24 mouse cellular contexts compared by ENCODE assay signal in the genomic region with DNA sequence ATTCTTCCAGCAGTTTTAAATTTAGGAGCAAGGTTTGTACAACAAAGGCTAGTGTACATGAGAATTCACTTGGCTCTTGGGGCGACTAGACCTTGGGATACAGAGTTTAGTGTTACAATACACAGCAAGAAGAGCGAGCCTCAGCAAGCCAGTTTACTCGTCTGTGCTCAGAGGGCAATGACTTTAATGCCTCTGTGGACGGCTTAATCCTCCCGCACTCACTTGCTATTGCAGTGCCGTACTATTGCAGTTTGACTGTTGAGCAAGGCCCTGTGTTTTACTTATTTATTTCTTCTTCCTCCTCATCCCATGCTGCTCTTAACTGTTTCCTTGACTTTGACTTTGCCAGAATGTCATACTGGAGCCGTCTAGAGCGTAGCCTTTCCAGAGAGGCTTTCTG. TPM values are rescaled to one million over a fixed set of nuclear protein-coding genes. Genes with fewer than 3 reads are reported as not detected.
DNase-seq lines count a peak whose midpoint lies in the region; ATAC-seq and TF ChIP-seq lines count a peak whose summit lies in the region.
"Had no signal": no experiment of that assay in that cellular context is flagged by ENCODE, and none has a peak within 500 bp of the region (broad histone marks: within the 10 kb centered on the region; RNA-seq: fewer than 3 reads in every experiment).

No protein-coding gene starts in this region.

- 0 out of 2 replicates have a peak overlapping the region, but pooled peaks have one; percentile 6 for H3K27ac ChIP-seq in heart, embryonic 13.5 days (replicated peaks)
- H3K27ac ChIP-seq in kidney, postnatal 0 days = peak overlapping the region; percentile 19; the same call in 1 of the 2 replicates
- H3K27ac ChIP-seq in forebrain, postnatal 0 days (ENCODE audit: low read depth, low read length) = no peak overlapping the region
- H3K27ac ChIP-seq: hindbrain, embryonic 14.5 days; left cerebral cortex, adult 2 months; liver, embryonic 14.5 days; lung, embryonic 15.5 days; midbrain, embryonic 12.5 days had no signal

- no peak overlapping the region for H3K9ac ChIP-seq in heart, embryonic 13.5 days
- no peak overlapping the region for H3K9ac ChIP-seq in kidney, postnatal 0 days (ENCODE audit: low read depth, low read length)
- H3K9ac ChIP-seq in forebrain, postnatal 0 days = no peak overlapping the region
- H3K9ac ChIP-seq: hindbrain, embryonic 14.5 days; liver, embryonic 14.5 days; lung, embryonic 15.5 days; midbrain, embryonic 12.5 days had no signal

- H3K4me1 ChIP-seq in heart, embryonic 13.5 days = peaks cover 50% of the 10 kb centered on the region
- H3K4me1 ChIP-seq in kidney, postnatal 0 days (replicated peaks; ENCODE audit: insufficient read depth, low read length) = peaks cover 19% of the 10 kb centered on the region; the same call in 1 of the 2 replicates
- no peaks in the 10 kb centered on the region for H3K4me1 ChIP-seq in forebrain, postnatal 0 days (ENCODE audit: insufficient read depth)

- no peaks in the 10 kb centered on the region for H3K9me3 ChIP-seq in heart, embryonic 13.5 days
- H3K9me3 ChIP-seq in kidney, postnatal 0 days (replicated peaks; ENCODE audit: low read length) = no peaks in the 10 kb centered on the region
- no peaks in the 10 kb centered on the region for H3K9me3 ChIP-seq in forebrain, postnatal 0 days (ENCODE audit: low read length)
- H3K9me3 ChIP-seq: lung, embryonic 15.5 days; midbrain, embryonic 12.5 days had no signal

- 71% methylated on average over 8 of the region's 8 CpGs for WGBS in heart, embryonic 13.5 days
- WGBS in kidney, postnatal 0 days = 62% methylated on average over 8 of the region's 8 CpGs
- WGBS in forebrain, postnatal 0 days = 74% methylated on average over 8 of the region's 8 CpGs

- no peaks in the 10 kb centered on the region for H3K27me3 ChIP-seq in heart, embryonic 13.5 days (replicated peaks)
- H3K27me3 ChIP-seq in kidney, postnatal 0 days (ENCODE audit: insufficient read depth, low read length) = no peaks in the 10 kb centered on the region
- H3K27me3 ChIP-seq in forebrain, postnatal 0 days (ENCODE audit: insufficient read depth, low read length) = no peaks in the 10 kb centered on the region
- H3K27me3 ChIP-seq: lung, embryonic 15.5 days; midbrain, embryonic 12.5 days had no signal

- H3K4me3 ChIP-seq in heart, embryonic 13.5 days = no peak overlapping the region
- no peak overlapping the region for H3K4me3 ChIP-seq in kidney, postnatal 0 days (replicated peaks; ENCODE audit: low read depth, low read length)
- no peak overlapping the region for H3K4me3 ChIP-seq in forebrain, postnatal 0 days (ENCODE audit: low read depth, low read length)
- H3K4me3 ChIP-seq: left cerebral cortex, adult 2 months; lung, embryonic 15.5 days; midbrain, embryonic 12.5 days had no signal

- H3K4me2 ChIP-seq in heart, embryonic 13.5 days = no peak overlapping the region
- H3K4me2 ChIP-seq in kidney, postnatal 0 days (ENCODE audit: low read length) = no peak overlapping the region
- H3K4me2 ChIP-seq in forebrain, postnatal 0 days (ENCODE audit: low read depth) = no peak overlapping the region
- H3K4me2 ChIP-seq: hindbrain, embryonic 14.5 days; lung, embryonic 15.5 days; midbrain, embryonic 12.5 days had no signal

- no peak for TF ChIP-seq CTCF in kidney, postnatal 0 days (IDR thresholded peaks at IDR 0.05; ENCODE audit: low read depth)
- no peak for TF ChIP-seq CTCF in forebrain, postnatal 0 days (IDR thresholded peaks at IDR 0.05; ENCODE audit: low read depth)

- ATAC-seq in heart, embryonic 13.5 days (ENCODE audit: extremely low read depth, insufficient number of reproducible peaks, low FRiP score, low TSS enrichment) = no peak
- ATAC-seq in kidney, postnatal 0 days (replicated peaks; ENCODE audit: low FRiP score, low read depth) = no peak
- peak; percentile 52 for ATAC-seq in megakaryocyte, adult 5-6 weeks (ENCODE audit: poor library complexity, severe bottlenecking)
- ATAC-seq in forebrain, postnatal 0 days = no peak
- ATAC-seq: activated CD4-positive, CD25-positive, alpha-beta regulatory T cell, adult 4 months; forebrain, embryonic 14.5 days; inflammation-experienced regulatory T-cells, adult 6 months had no signal

- no peak for DNase-seq in heart, postnatal 4 days
- DNase-seq in kidney, postnatal 0 days (ENCODE audit: low spot score) = no peak
- DNase-seq in kidney, postnatal 36 days = no peak
- peak; percentile 93 for DNase-seq in fat pad, adult 2 months (ENCODE audit: extremely low read depth, low read depth, low spot score)
- no peak for DNase-seq in forebrain, postnatal 0 days
- DNase-seq: adrenal gland, postnatal 10 days; cerebellum, adult 2 months; cerebellum, postnatal 25 days; kidney, adult 18-20 months; kidney, postnatal 14 days; layer of hippocampus, adult 9-11 months; lung, postnatal 4 days; thymus, adult 2 months; thymus, postnatal 4 days had no signal

- no peaks in the 10 kb centered on the region for H3K36me3 ChIP-seq in heart, embryonic 13.5 days
- no peaks in the 10 kb centered on the region for H3K36me3 ChIP-seq in kidney, postnatal 0 days (ENCODE audit: insufficient read depth, low read length)
- H3K36me3 ChIP-seq in forebrain, postnatal 0 days (ENCODE audit: insufficient read depth) = no peaks in the 10 kb centered on the region
- H3K36me3 ChIP-seq: lung, embryonic 15.5 days; midbrain, embryonic 12.5 days had no signal

RNA-seq across cellular contexts. Expression of gene Sik3, which starts 37.6 kb away (rescaled TPM):
- polyA plus RNA-seq in heart, embryonic 13.5 days (2015; fragmentation: Nextera tagmentation; extraction: Ambion mirVana) = 4.7 and 5.8 TPM in 2 replicates
- total RNA-seq in heart, postnatal 4 days (2021) = 10 to 100 TPM; 64.6 to 66.9 TPM
- 12.5 and 12.7 TPM in 2 replicates for polyA plus RNA-seq in kidney, postnatal 0 days (2015; fragmentation: Nextera tagmentation; extraction: Ambion mirVana)
- 32.9 and 34.5 TPM in 2 replicates for total RNA-seq in megakaryocyte, adult 5-6 weeks (2015)
- total RNA-seq in megakaryocyte, adult 5-6 weeks (2017) = 17.5 and 24.0 TPM in 2 replicates
- 24.2 and 27.9 TPM in 2 replicates for total RNA-seq in forebrain, postnatal 0 days (2014; rRNA removed)
- polyA plus RNA-seq in forebrain, postnatal 0 days (2015; fragmentation: Nextera tagmentation; extraction: Ambion mirVana) = 8.4 and 9.3 TPM in 2 replicates

RNA-seq across cellular contexts. Expression of gene Pafah1b2, which starts 37.7 kb away (rescaled TPM):
- polyA plus RNA-seq in heart, embryonic 13.5 days (2015; fragmentation: Nextera tagmentation; extraction: Ambion mirVana) = 133 and 137 TPM in 2 replicates
- 100 to 1,000 TPM; 104 TPM for total RNA-seq in heart, postnatal 4 days (2021)
- polyA plus RNA-seq in kidney, postnatal 0 days (2015; fragmentation: Nextera tagmentation; extraction: Ambion mirVana) = 113 and 127 TPM in 2 replicates
- total RNA-seq in megakaryocyte, adult 5-6 weeks (2015) = 28.6 and 44.4 TPM in 2 replicates
- total RNA-seq in megakaryocyte, adult 5-6 weeks (2017) = 53.0 and 73.9 TPM in 2 replicates
- 318 and 354 TPM in 2 replicates for total RNA-seq in forebrain, postnatal 0 days (2014; rRNA removed)
- polyA plus RNA-seq in forebrain, postnatal 0 days (2015; fragmentation: Nextera tagmentation; extraction: Ambion mirVana) = 222 and 258 TPM in 2 replicates
